Mouse (Mus musculus) midbrain, embryonic 10.5 days (tissue): ENCODE results near the gene Chrnb1. TPM values are rescaled to one million over a fixed set of nuclear protein-coding genes. Genes with fewer than 3 reads are reported as not detected.

Experiments used
- polyA plus RNA-seq: library from polyadenylated mRNA; unstranded; fragments of >200 nt; fragmentation: Nextera tagmentation; extraction: Ambion mirVana; gene quantifications from 2 replicates; pipeline ENCODE4 v1.2.1, GENCODE M21; 2016

Chrnb1 gene
- polyA plus RNA-seq, 1 experiment from 2014 or later, result 1.1 TPM

Other genes with a start within 250 kb of the Chrnb1 start
- gene Dnah2, start 246.8 kb downstream of the Chrnb1 start, polyA plus RNA-seq, result 1.2 and 1.9 TPM in 2 replicates
- gene Efnb3, start 235.7 kb downstream of the Chrnb1 start, polyA plus RNA-seq, result 48.8 and 53.9 TPM in 2 replicates
- gene Wrap53, start 215.7 kb downstream of the Chrnb1 start, polyA plus RNA-seq, result 45.0 and 50.7 TPM in 2 replicates
- 148 and 166 TPM in 2 replicates for gene Trp53, start 215.6 kb downstream of the Chrnb1 start, polyA plus RNA-seq
- gene Atp1b2, start 190.0 kb downstream of the Chrnb1 start, polyA plus RNA-seq, result 6.0 and 8.6 TPM in 2 replicates
- gene Shbg, start 178.0 kb downstream of the Chrnb1 start, polyA plus RNA-seq, result not detected in 2 replicates
- 16.1 and 20.6 TPM in 2 replicates for gene Sat2, start 173.9 kb downstream of the Chrnb1 start, polyA plus RNA-seq
- 36.2 and 39.1 TPM in 2 replicates for gene Fxr2, start 163.0 kb downstream of the Chrnb1 start, polyA plus RNA-seq
- gene Sox15, start 140.6 kb downstream of the Chrnb1 start, polyA plus RNA-seq, result 0.16 TPM in 1 of 2 replicates, not detected in the other
- 85.1 and 86.2 TPM in 2 replicates for gene Mpdu1, start 133.3 kb downstream of the Chrnb1 start, polyA plus RNA-seq
- 7.0 and 7.4 TPM in 2 replicates for gene Cd68, start 129.8 kb downstream of the Chrnb1 start, polyA plus RNA-seq
- 710 and 716 TPM in 2 replicates for gene Eif4a1, start 123.5 kb downstream of the Chrnb1 start, polyA plus RNA-seq
- 112 and 114 TPM in 2 replicates for gene Senp3, start 113.9 kb downstream of the Chrnb1 start, polyA plus RNA-seq
- 0.11 and 0.30 TPM in 2 replicates for gene Tnfsf13, start 110.2 kb downstream of the Chrnb1 start, polyA plus RNA-seq
- gene Tnfsf12, start 100.1 kb downstream of the Chrnb1 start, polyA plus RNA-seq, result 1.2 and 1.4 TPM in 2 replicates
- 1.0 and 1.3 TPM in 2 replicates for gene Tnfsfm13, start 99.8 kb downstream of the Chrnb1 start, polyA plus RNA-seq
- 25.6 and 32.2 TPM in 2 replicates for gene Polr2a, start 37.3 kb downstream of the Chrnb1 start, polyA plus RNA-seq
- 0.09 TPM in 1 of 2 replicates, not detected in the other for gene Slc35g3, start 34.0 kb downstream of the Chrnb1 start, polyA plus RNA-seq
- gene Zbtb4, start 30.0 kb downstream of the Chrnb1 start, polyA plus RNA-seq, result 0.64 and 0.91 TPM in 2 replicates
- gene Fgf11, start 5.9 kb upstream of the Chrnb1 start, polyA plus RNA-seq, result 1.0 and 1.4 TPM in 2 replicates
- 0.90 and 0.99 TPM in 2 replicates for gene Tmem102, start 9.7 kb upstream of the Chrnb1 start, polyA plus RNA-seq
- gene Gm39566, start 19.4 kb upstream of the Chrnb1 start, polyA plus RNA-seq, result not detected in 2 replicates
- gene Spem2, start 22.5 kb upstream of the Chrnb1 start, polyA plus RNA-seq, result not detected in 2 replicates
- 0.12 and 0.19 TPM in 2 replicates for gene Spem1, start 26.2 kb upstream of the Chrnb1 start, polyA plus RNA-seq
- 6.1 and 8.6 TPM in 2 replicates for gene Nlgn2, start 41.8 kb upstream of the Chrnb1 start, polyA plus RNA-seq
- 345 and 346 TPM in 2 replicates for gene Tmem256, start 42.6 kb upstream of the Chrnb1 start, polyA plus RNA-seq
- 70.4 and 81.8 TPM in 2 replicates for gene Plscr3, start 50.4 kb upstream of the Chrnb1 start, polyA plus RNA-seq
- gene Tnk1, start 62.8 kb upstream of the Chrnb1 start, polyA plus RNA-seq, result 0.41 and 0.44 TPM in 2 replicates
- gene Tmem95, start 82.1 kb upstream of the Chrnb1 start, polyA plus RNA-seq, result not detected in 2 replicates
- 6.4 and 7.0 TPM in 2 replicates for gene Kctd11, start 85.5 kb upstream of the Chrnb1 start, polyA plus RNA-seq
- gene Acap1, start 99.6 kb upstream of the Chrnb1 start, polyA plus RNA-seq, result 1.0 and 1.2 TPM in 2 replicates
- gene 2810408A11Rik, start 105.0 kb upstream of the Chrnb1 start, polyA plus RNA-seq, result 14.8 and 20.5 TPM in 2 replicates
- gene Neurl4, start 105.1 kb upstream of the Chrnb1 start, polyA plus RNA-seq, result 12.8 and 14.3 TPM in 2 replicates
- 98.4 and 111 TPM in 2 replicates for gene Gps2, start 117.9 kb upstream of the Chrnb1 start, polyA plus RNA-seq
- gene Eif5a, start 126.0 kb upstream of the Chrnb1 start, polyA plus RNA-seq, result 2,258 and 2,701 TPM in 2 replicates
- 2.4 and 2.8 TPM in 2 replicates for gene Ybx2, start 139.9 kb upstream of the Chrnb1 start, polyA plus RNA-seq
- 12.6 and 12.8 TPM in 2 replicates for gene Slc2a4, start 152.2 kb upstream of the Chrnb1 start, polyA plus RNA-seq
- gene Cldn7, start 168.8 kb upstream of the Chrnb1 start, polyA plus RNA-seq, result 7.1 and 7.6 TPM in 2 replicates
- 20.5 and 26.3 TPM in 2 replicates for gene Ctdnep1, start 185.2 kb upstream of the Chrnb1 start, polyA plus RNA-seq
- gene Elp5, start 186.6 kb upstream of the Chrnb1 start, polyA plus RNA-seq, result 151 and 155 TPM in 2 replicates
- gene Gabarap, start 195.2 kb upstream of the Chrnb1 start, polyA plus RNA-seq, result 409 and 454 TPM in 2 replicates
- gene Phf23, start 199.8 kb upstream of the Chrnb1 start, polyA plus RNA-seq, result 95.1 and 96.3 TPM in 2 replicates
- 52.1 and 54.1 TPM in 2 replicates for gene Dvl2, start 204.7 kb upstream of the Chrnb1 start, polyA plus RNA-seq
- gene Acadvl, start 219.5 kb upstream of the Chrnb1 start, polyA plus RNA-seq, result 42.2 and 48.6 TPM in 2 replicates
- gene Dlg4, start 221.0 kb upstream of the Chrnb1 start, polyA plus RNA-seq, result 16.6 and 23.8 TPM in 2 replicates